Mouse (Mus musculus) E14TG2a.4 (cell line): ENCODE data around the gene Erv3.

Experiments used
- H3K27me3 ChIP-seq: 2 replicates; pipeline ENCODE4 v1.6.1; 2014; ENCODE audit warnings: low read length, control low read depth; ENCODE audit not compliant: insufficient read depth
- H3K36me3 ChIP-seq: 2 replicates; pipeline ENCODE4 v1.6.1; 2014; ENCODE audit warnings: low read length, control low read depth; ENCODE audit not compliant: insufficient read depth
- H3K4me1 ChIP-seq: replicated peaks from 2 replicates; pipeline ENCODE4 v1.6.1; 2014; ENCODE audit warnings: low read depth, low read length, control low read depth
- H3K4me3 ChIP-seq: replicated peaks from 2 replicates; pipeline ENCODE4 v1.5.1; 2014; ENCODE audit warnings: mild to moderate bottlenecking, low read length
- H3K9me3 ChIP-seq: 2 replicates; pipeline ENCODE4 v1.6.1; 2014; ENCODE audit warnings: low read length, control low read depth
- CTCF ChIP-seq: conservative IDR thresholded peaks from 2 replicates; pipeline ENCODE4 v1.5.1; 2014; ENCODE audit warnings: low read length
- NANOG ChIP-seq: IDR thresholded peaks from 2 replicates; pipeline ENCODE4 v1.6.1; 2014; ENCODE audit warnings: borderline replicate concordance, low read length, mixed read lengths
- POU5F1 ChIP-seq: IDR thresholded peaks from 2 replicates; pipeline ENCODE4 v1.6.1; 2014; ENCODE audit warnings: low read length, borderline replicate concordance

Erv3 gene

DNA sequence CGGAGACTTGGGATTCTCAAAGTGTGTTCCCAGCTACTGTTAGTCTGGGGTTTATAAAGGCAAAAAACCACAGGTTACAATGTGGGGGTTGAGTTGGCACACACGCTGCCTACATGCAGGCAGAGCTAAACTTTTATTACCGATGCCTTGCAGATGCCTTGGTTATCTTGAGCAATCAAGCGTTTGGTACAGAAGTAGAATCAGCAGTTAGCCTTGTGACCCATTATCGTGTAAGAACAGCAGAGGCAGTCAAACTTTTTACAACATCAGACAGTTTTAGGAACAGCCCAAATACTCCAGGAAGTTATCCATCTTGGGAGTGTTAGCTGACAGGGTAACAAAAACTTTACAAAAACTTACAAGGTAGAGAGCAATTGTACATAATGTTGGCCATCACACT lies at the start of gene Erv3:
TSS of gene Erv3 (minus strand) at position 27 of the 400 bp plus-strand sequence.
- no peaks in the 10 kb centered on the region for H3K36me3 ChIP-seq
- no peaks in the 10 kb centered on the region for H3K4me1 ChIP-seq
- H3K9me3 ChIP-seq, result peaks cover 25% of the 10 kb centered on the region
- no peak within 1 kb of the TSS for H3K4me3 ChIP-seq
- no peaks in the 10 kb centered on the region for H3K27me3 ChIP-seq
- TF ChIP-seq NANOG (no peak), CTCF (no peak), POU5F1 (no peak)

DNA sequence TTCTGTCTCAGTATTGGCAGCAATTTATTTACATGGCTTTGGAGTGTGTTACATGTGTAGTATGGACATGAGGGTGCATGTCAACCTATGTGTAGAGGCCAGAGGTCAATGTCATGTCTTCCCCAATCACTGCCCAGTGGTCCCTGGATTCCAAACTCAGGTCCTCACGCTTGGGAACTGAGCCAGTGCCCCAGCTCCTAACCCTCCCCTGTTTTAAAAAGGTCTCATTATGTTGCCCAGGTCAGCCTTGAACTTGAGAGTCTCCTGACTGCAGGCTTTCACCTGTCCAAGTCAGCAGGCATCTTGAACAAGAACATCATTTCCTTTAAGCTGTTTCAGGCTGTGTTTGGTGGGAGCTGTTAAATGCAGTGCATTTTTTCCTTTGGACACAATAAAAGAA lies 49.4 kb upstream of the Erv3 start:
- peaks cover 9% of the 10 kb centered on the region for H3K36me3 ChIP-seq
- peaks cover 19% of the 10 kb centered on the region; the same call in 1 of the 2 replicates for H3K27me3 ChIP-seq
- no peak overlapping the region for H3K4me3 ChIP-seq
- H3K4me1 ChIP-seq, result peaks cover 23% of the 10 kb centered on the region
- H3K9me3 ChIP-seq, result peaks cover 12% of the 10 kb centered on the region
- no peak for TF ChIP-seq POU5F1
- no peak for TF ChIP-seq NANOG
- TF ChIP-seq CTCF, result no peak

DNA sequence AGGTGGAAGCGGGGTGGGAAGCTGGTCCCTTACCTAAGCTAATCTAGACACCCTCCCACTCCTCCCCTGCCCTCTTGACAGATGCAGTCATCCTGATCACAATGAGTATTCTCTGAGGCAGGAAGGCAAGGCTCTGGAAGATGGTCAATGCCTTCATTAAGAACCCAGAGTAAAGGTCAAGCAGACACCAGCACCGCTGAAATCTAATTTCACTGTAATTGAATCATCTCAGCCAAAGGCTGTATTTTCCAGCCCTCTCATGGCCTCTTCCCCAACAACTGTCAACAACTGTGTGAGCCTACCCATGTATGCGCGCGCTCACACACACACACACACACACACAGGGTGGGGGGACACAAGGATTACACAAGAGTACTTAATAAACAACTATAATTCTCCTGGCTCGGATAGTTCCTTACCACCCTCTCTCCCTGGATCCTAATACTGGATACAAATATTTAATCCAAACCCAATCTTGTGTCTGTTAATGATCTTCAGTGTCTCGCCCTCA lies 48.9 kb upstream of the Erv3 start:
- peaks cover 7% of the 10 kb centered on the region for H3K9me3 ChIP-seq
- peaks cover 19% of the 10 kb centered on the region; the same call in 1 of the 2 replicates for H3K27me3 ChIP-seq
- peaks cover 23% of the 10 kb centered on the region for H3K4me1 ChIP-seq
- H3K36me3 ChIP-seq, result 0 out of 2 replicates have a peak, but pooled peaks cover 5% of the 10 kb centered on the region
- H3K4me3 ChIP-seq, result no peak overlapping the region
- TF ChIP-seq NANOG, result no peak
- TF ChIP-seq POU5F1, result no peak
- TF ChIP-seq CTCF, result no peak

DNA sequence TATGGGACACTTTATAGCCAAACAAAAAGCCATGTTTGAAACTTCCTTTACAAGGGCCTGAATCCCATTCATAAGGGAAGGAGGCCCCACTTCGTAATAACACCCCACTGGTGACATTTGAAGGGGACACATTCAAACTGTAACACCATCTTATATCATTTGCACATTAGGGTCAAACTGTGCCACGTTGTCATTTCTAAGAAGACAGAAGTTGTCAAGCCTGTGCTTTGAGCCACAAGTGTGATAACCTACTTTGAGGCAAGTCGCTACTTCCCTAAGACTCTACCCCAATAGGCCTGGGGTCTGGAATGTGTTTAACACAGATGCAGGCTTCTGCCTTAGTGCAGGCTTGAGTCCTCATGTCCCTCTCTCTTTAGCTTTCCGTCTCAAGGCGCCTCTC lies 47.8 kb upstream of the Erv3 start:
- H3K9me3 ChIP-seq, result no peaks in the 10 kb centered on the region
- TF ChIP-seq NANOG (no peak), CTCF (no peak), POU5F1 (no peak)
- H3K4me1 ChIP-seq, result peaks cover 29% of the 10 kb centered on the region
- no peaks in the 10 kb centered on the region for H3K36me3 ChIP-seq
- H3K27me3 ChIP-seq, result peaks cover 19% of the 10 kb centered on the region; the same call in 1 of the 2 replicates
- H3K4me3 ChIP-seq, result no peak overlapping the region

DNA sequence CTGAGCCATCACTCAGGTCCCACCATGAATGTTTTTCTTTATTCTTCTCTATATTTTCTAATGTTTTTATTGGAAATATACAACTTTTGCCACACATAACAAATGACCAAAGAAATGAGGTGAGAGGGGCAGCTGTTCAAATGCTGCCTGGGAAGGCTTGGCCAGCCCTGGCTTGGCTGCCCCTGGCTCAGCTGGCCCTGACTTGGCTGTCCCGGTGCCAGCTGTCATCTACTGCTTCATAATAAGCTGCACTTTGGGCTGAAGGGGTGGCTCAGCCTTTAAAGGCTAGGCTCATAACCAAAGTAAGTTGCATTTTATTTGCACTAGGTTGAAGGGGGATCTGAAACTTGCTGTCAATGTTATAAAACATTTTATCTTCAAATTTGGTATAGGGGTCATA lies 47.3 kb upstream of the Erv3 start:
- Histone ChIP-seq H3K9me3 (no peaks in the 10 kb centered on the region), H3K4me1 (peaks cover 29% of the 10 kb centered on the region)
- no peak for TF ChIP-seq CTCF
- no peak for TF ChIP-seq NANOG
- no peak for TF ChIP-seq POU5F1

DNA sequence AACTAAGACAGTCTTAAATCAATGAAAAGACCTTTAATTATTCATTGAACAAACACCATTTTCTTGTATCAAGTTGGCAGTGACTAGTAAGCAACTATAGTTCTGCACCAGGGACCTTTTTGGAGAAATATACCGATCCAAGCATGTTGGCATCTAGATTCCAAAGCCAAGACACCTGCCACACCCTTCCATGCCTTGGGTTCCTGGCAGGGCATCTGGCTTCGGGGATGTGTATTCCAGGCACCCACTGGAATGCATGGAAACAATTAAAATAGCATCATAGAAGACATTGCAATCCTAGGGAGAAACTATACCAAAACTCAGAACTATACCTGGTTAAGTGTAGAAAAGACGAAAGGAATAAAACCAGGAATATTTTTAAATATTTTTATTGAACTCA lies 46.7 kb upstream of the Erv3 start:
- Histone ChIP-seq H3K27me3 (peaks cover 17% of the 10 kb centered on the region; the same call in 1 of the 2 replicates), H3K4me3 (no peak overlapping the region), H3K9me3 (no peaks in the 10 kb centered on the region), H3K36me3 (no peaks in the 10 kb centered on the region), H3K4me1 (peaks cover 29% of the 10 kb centered on the region)
- TF ChIP-seq NANOG (no peak), CTCF (no peak)

More for the DNA sequence above, 47.3 kb upstream of the Erv3 start:
- Histone ChIP-seq H3K36me3 (no peaks in the 10 kb centered on the region), H3K4me3 (no peak overlapping the region), H3K27me3 (peaks cover 19% of the 10 kb centered on the region; the same call in 1 of the 2 replicates)

DNA sequence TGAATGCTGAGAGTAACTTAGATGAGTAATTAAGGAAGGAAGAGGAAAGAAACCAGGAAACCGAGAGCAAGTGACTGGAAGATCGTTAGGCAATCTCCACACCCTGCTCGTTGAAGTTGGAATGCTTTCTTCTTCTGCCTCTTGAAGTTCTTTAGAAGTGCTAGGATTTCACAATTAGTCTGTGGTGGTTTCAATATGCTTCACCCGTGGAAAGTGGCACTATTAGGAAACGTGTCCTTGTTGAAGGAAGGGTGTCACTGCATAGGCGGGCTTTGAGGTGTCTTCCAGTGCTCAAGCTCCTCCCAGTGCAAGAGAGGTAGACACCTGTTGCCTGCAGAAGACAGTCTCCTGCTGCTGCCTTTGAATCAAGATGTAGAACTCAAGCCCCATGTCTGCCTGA lies 46.2 kb upstream of the Erv3 start:
- Histone ChIP-seq H3K36me3 (no peaks in the 10 kb centered on the region), H3K27me3 (peaks cover 12% of the 10 kb centered on the region; the same call in 1 of the 2 replicates), H3K4me1 (peaks cover 26% of the 10 kb centered on the region), H3K4me3 (no peak overlapping the region), H3K9me3 (no peaks in the 10 kb centered on the region)
- TF ChIP-seq NANOG, result no peak
- no peak for TF ChIP-seq CTCF
- TF ChIP-seq POU5F1, result no peak

DNA sequence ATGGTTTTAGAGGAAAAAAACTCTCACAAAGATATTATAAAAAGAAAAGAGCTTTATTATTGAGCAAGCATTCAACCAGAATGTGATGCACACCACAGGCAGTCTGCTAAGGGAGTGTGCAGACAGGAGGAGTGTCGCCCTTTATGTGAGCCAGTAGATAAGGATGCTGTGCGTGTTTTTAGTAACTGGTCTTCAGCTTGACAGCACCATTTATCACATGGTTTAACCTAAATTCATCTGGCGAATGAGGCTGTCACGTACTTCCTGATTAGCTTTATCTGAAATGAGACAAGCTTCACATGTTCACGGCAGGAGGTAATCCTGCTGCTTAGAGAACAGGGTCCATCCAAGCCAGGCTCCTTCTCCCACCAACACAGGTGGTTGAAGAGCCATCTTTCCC lies 45.5 kb upstream of the Erv3 start:
- H3K9me3 ChIP-seq, result no peaks in the 10 kb centered on the region
- TF ChIP-seq NANOG, result no peak
- H3K27me3 ChIP-seq, result 0 out of 2 replicates have a peak, but pooled peaks cover 11% of the 10 kb centered on the region
- H3K4me1 ChIP-seq, result peaks cover 19% of the 10 kb centered on the region
- no peak overlapping the region for H3K4me3 ChIP-seq
- no peaks in the 10 kb centered on the region for H3K36me3 ChIP-seq

DNA sequence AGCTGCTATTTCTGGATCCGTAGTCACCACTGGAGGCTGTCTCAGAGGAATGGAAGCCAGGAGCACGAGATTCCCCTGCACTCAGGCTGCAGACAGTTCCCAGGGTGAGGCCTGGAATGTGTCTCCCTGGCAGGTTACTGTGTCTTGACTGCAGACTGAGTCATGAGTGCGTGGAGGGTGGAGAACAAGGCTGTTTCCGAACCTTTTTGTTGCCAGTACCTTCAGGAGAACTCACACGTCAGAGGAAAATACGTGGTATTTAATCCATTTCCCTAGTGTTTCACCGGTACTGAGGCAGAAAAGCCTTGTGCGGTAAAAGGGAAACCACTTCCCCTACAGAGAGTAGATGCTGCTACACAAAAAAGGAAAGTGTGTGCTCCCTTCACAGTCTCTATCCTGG lies 43.3 kb upstream of the Erv3 start:
- no peak for TF ChIP-seq CTCF
- TF ChIP-seq POU5F1, result no peak
- TF ChIP-seq NANOG, result no peak
- Histone ChIP-seq H3K27me3 (0 out of 2 replicates have a peak, but pooled peaks cover 8% of the 10 kb centered on the region), H3K4me3 (no peak overlapping the region), H3K36me3 (no peaks in the 10 kb centered on the region), H3K4me1 (peaks cover 6% of the 10 kb centered on the region), H3K9me3 (no peaks in the 10 kb centered on the region)
